ENCODE assay signal across 10 mouse cellular contexts in genomic region chr2:180215011-180215461, GRCm38 (mm10). TPM values are rescaled to one million over a fixed set of nuclear protein-coding genes. Genes with fewer than 3 reads are reported as not detected.
DNase-seq lines count a peak whose midpoint lies in the region; ATAC-seq and TF ChIP-seq lines count a peak whose summit lies in the region.
"Had no signal": no experiment of that assay in that cellular context is flagged by ENCODE, and none has a peak within 500 bp of the region (broad histone marks: within the 10 kb centered on the region; RNA-seq: fewer than 3 reads in every experiment).

No protein-coding gene starts in this region.

- no peaks in the 10 kb centered on the region for H3K27me3 ChIP-seq in E14TG2a.4 (ENCODE audit: insufficient read depth, low read length)
- H3K27me3 ChIP-seq in heart, embryonic 12.5 days (replicated peaks) = no peaks in the 10 kb centered on the region
- no peaks in the 10 kb centered on the region for H3K27me3 ChIP-seq in kidney, embryonic 16.5 days (ENCODE audit: insufficient read depth, low read length)
- H3K27me3 ChIP-seq: limb, embryonic 13.5 days had no signal

- peaks cover 83% of the 10 kb centered on the region for H3K4me1 ChIP-seq in E14TG2a.4 (replicated peaks; ENCODE audit: low read depth, low read length)
- H3K4me1 ChIP-seq in heart, embryonic 12.5 days (replicated peaks) = peaks cover 58% of the 10 kb centered on the region
- peaks cover 58% of the 10 kb centered on the region for H3K4me1 ChIP-seq in kidney, embryonic 16.5 days (ENCODE audit: insufficient read depth, low read length)

- H3K4me3 ChIP-seq in E14TG2a.4 (replicated peaks; ENCODE audit: low read length) = peak overlapping the region; percentile 41
- no peak overlapping the region for H3K4me3 ChIP-seq in heart, embryonic 12.5 days
- H3K4me3 ChIP-seq in kidney, embryonic 16.5 days (ENCODE audit: low read length) = no peak overlapping the region
- H3K4me3 ChIP-seq: limb, embryonic 13.5 days had no signal

- peak overlapping the region; percentile 7; the same call in 1 of the 2 replicates for H3K9ac ChIP-seq in heart, embryonic 12.5 days
- H3K9ac ChIP-seq in kidney, embryonic 16.5 days (replicated peaks; ENCODE audit: low read length) = 0 out of 2 replicates have a peak overlapping the region, but pooled peaks have one; percentile 32
- H3K9ac ChIP-seq: limb, embryonic 13.5 days had no signal

- peak overlapping the region; percentile 39; the same call in 1 of the 2 replicates for H3K27ac ChIP-seq in heart, embryonic 12.5 days (ENCODE audit: poor library complexity, severe bottlenecking)
- H3K27ac ChIP-seq in kidney, embryonic 16.5 days (ENCODE audit: low read length) = peak overlapping the region; percentile 77
- H3K27ac ChIP-seq: limb, embryonic 13.5 days had no signal

- H3K9me3 ChIP-seq in E14TG2a.4 (ENCODE audit: low read length) = no peaks in the 10 kb centered on the region
- H3K9me3 ChIP-seq in heart, embryonic 12.5 days (replicated peaks) = peaks cover 6% of the 10 kb centered on the region; the same call in 1 of the 2 replicates
- peaks cover 5% of the 10 kb centered on the region; the same call in 1 of the 2 replicates for H3K9me3 ChIP-seq in kidney, embryonic 16.5 days (ENCODE audit: low read length)
- H3K9me3 ChIP-seq: limb, embryonic 13.5 days had no signal

- H3K4me2 ChIP-seq in heart, embryonic 12.5 days = 0 out of 2 replicates have a peak overlapping the region, but pooled peaks have one; percentile 2
- H3K4me2 ChIP-seq in kidney, embryonic 16.5 days (replicated peaks; ENCODE audit: low read depth, low read length) = no peak overlapping the region
- H3K4me2 ChIP-seq: limb, embryonic 13.5 days had no signal

- peak; percentile 95 for DNase-seq in heart, adult 11 months
- no peak for DNase-seq in heart, adult 8-10 months (ENCODE audit: low spot score)
- DNase-seq in thymus, postnatal 14 days = no peak
- no peak for DNase-seq in T-cell, adult 2 months (ENCODE audit: low spot score)
- no peak for DNase-seq in cerebellum, adult 8-10 months
- DNase-seq: right cerebral cortex, postnatal 4 days had no signal

- no peak for TF ChIP-seq CTCF in E14TG2a.4 (conservative IDR thresholded peaks at IDR 0.05; ENCODE audit: low read length)

- ATAC-seq in heart, embryonic 12.5 days (ENCODE audit: insufficient number of reproducible peaks, low FRiP score) = no peak
- no peak for ATAC-seq in kidney, embryonic 16.5 days (ENCODE audit: low FRiP score, low TSS enrichment)

- WGBS in heart, embryonic 12.5 days = 68% methylated on average over 8 of the region's 8 CpGs
- 56% methylated on average over 8 of the region's 8 CpGs for WGBS in kidney, embryonic 16.5 days

- peaks cover 91% of the 10 kb centered on the region for H3K36me3 ChIP-seq in E14TG2a.4 (ENCODE audit: insufficient read depth, low read length)
- peaks cover 2% of the 10 kb centered on the region; the same call in 1 of the 2 replicates for H3K36me3 ChIP-seq in heart, embryonic 12.5 days
- H3K36me3 ChIP-seq in kidney, embryonic 16.5 days (ENCODE audit: insufficient read depth, low read length) = 0 out of 2 replicates have a peak, but pooled peaks cover 5% of the 10 kb centered on the region
- H3K36me3 ChIP-seq: limb, embryonic 13.5 days had no signal

RNA-seq across cellular contexts. Expression of gene Lama5, which starts 10.6 kb away (rescaled TPM):
- total RNA-seq in heart, adult 8-10 months (2022) = 100 to 1,000 TPM in 1 of 4 experiments, 10 to 100 TPM in 3; 78.1 to 110 (median 93.3) TPM
- 31.7 and 38.1 TPM in 2 replicates for polyA plus RNA-seq in heart, embryonic 12.5 days (2016; fragmentation: Nextera tagmentation; extraction: Ambion mirVana)
- polyA plus RNA-seq in kidney, embryonic 16.5 days (2015; fragmentation: Nextera tagmentation; extraction: Ambion mirVana) = 53.1 and 57.4 TPM in 2 replicates

RNA-seq across cellular contexts. Expression of gene Rps21, which starts 42.1 kb away (rescaled TPM):
- total RNA-seq in heart, adult 8-10 months (2022) = 100 to 1,000 TPM; 452 to 674 (median 565) TPM
- polyA plus RNA-seq in heart, embryonic 12.5 days (2016; fragmentation: Nextera tagmentation; extraction: Ambion mirVana) = 336 and 349 TPM in 2 replicates
- 435 and 485 TPM in 2 replicates for polyA plus RNA-seq in kidney, embryonic 16.5 days (2015; fragmentation: Nextera tagmentation; extraction: Ambion mirVana)

RNA-seq across cellular contexts. Expression of gene Adrm1, which starts 43.8 kb away (rescaled TPM):
- 10 to 100 TPM; 80.8 to 93.9 (median 90.0) TPM for total RNA-seq in heart, adult 8-10 months (2022)
- 150 and 154 TPM in 2 replicates for polyA plus RNA-seq in heart, embryonic 12.5 days (2016; fragmentation: Nextera tagmentation; extraction: Ambion mirVana)
- polyA plus RNA-seq in kidney, embryonic 16.5 days (2015; fragmentation: Nextera tagmentation; extraction: Ambion mirVana) = 200 and 208 TPM in 2 replicates

RNA-seq across cellular contexts. Expression of gene Cables2, which starts 58.3 kb away (rescaled TPM):
- total RNA-seq in heart, adult 8-10 months (2022) = 10 to 100 TPM; 12.1 to 14.1 (median 12.6) TPM
- 15.8 and 16.2 TPM in 2 replicates for polyA plus RNA-seq in heart, embryonic 12.5 days (2016; fragmentation: Nextera tagmentation; extraction: Ambion mirVana)
- polyA plus RNA-seq in kidney, embryonic 16.5 days (2015; fragmentation: Nextera tagmentation; extraction: Ambion mirVana) = 6.7 and 11.2 TPM in 2 replicates
